9 mouse cellular contexts compared by ENCODE assay signal in genomic region chr8:107031577-107032090, GRCm38 (mm10). TPM values are rescaled to one million over a fixed set of nuclear protein-coding genes. Genes with fewer than 3 reads are reported as not detected.
DNase-seq lines count a peak whose midpoint lies in the region; ATAC-seq and TF ChIP-seq lines count a peak whose summit lies in the region.
"Had no signal": no experiment of that assay in that cellular context is flagged by ENCODE, and none has a peak within 500 bp of the region (broad histone marks: within the 10 kb centered on the region; RNA-seq: fewer than 3 reads in every experiment).

No protein-coding gene starts in this region.

- peak overlapping the region; percentile 87 for H3K9ac ChIP-seq in lung, embryonic 14.5 days
- peak overlapping the region; percentile 90 for H3K9ac ChIP-seq in heart, postnatal 0 days (replicated peaks; ENCODE audit: low read depth, low read length)

- H3K4me2 ChIP-seq in lung, embryonic 14.5 days = peak overlapping the region; percentile 78
- H3K4me2 ChIP-seq in heart, postnatal 0 days (ENCODE audit: low read depth, low read length) = peak overlapping the region; percentile 74

- DNase-seq in lung, embryonic 14.5 days = peak; percentile 45
- DNase-seq in lung, adult 18-20 months = no peak
- DNase-seq in heart, postnatal 0 days (ENCODE audit: low spot score) = no peak
- DNase-seq in ovary, postnatal 10 days (ENCODE audit: low spot score) = no peak
- no peak for DNase-seq in adrenal gland, adult 18-20 months (ENCODE audit: low spot score in 2 of 2)
- DNase-seq in right cerebral cortex, adult 18-20 months = no peak

- H3K9me3 ChIP-seq in lung, embryonic 14.5 days (ENCODE audit: low read depth, low read length) = no peaks in the 10 kb centered on the region
- H3K9me3 ChIP-seq in heart, postnatal 0 days (replicated peaks; ENCODE audit: control insufficient read depth, low read length) = no peaks in the 10 kb centered on the region

- peak overlapping the region; percentile 98 for H3K4me3 ChIP-seq in lung, embryonic 14.5 days (ENCODE audit: low read depth, low read length)
- peak overlapping the region; percentile 74 for H3K4me3 ChIP-seq in bone marrow macrophage, adult 2 months (ENCODE audit: insufficient read depth, low read length)
- H3K4me3 ChIP-seq in heart, postnatal 0 days (ENCODE audit: low read depth, low read length) = peak overlapping the region; percentile 85
- H3K4me3 ChIP-seq in macrophage (ENCODE audit: inconsistent target) = peak overlapping the region; percentile 54

- peaks cover 5% of the 10 kb centered on the region; the same call in 1 of the 2 replicates for H3K4me1 ChIP-seq in lung, embryonic 14.5 days (ENCODE audit: insufficient read depth)
- H3K4me1 ChIP-seq in bone marrow macrophage, adult 2 months (ENCODE audit: control insufficient read depth, insufficient read depth, low read length) = peaks cover 39% of the 10 kb centered on the region
- H3K4me1 ChIP-seq in heart, postnatal 0 days (ENCODE audit: control insufficient read depth, insufficient read depth) = 0 out of 2 replicates have a peak, but pooled peaks cover 13% of the 10 kb centered on the region

- peak overlapping the region; percentile 82 for H3K27ac ChIP-seq in lung, embryonic 14.5 days (ENCODE audit: low read depth)
- peak overlapping the region; percentile 42 for H3K27ac ChIP-seq in bone marrow macrophage, adult 2 months (ENCODE audit: insufficient read depth, low read depth, low read length)
- H3K27ac ChIP-seq in heart, postnatal 0 days (ENCODE audit: low read depth) = peak overlapping the region; percentile 79
- H3K27ac ChIP-seq in macrophage = no peak overlapping the region

- H3K36me3 ChIP-seq in lung, embryonic 14.5 days (ENCODE audit: insufficient read depth) = peaks cover 6% of the 10 kb centered on the region; the same call in 1 of the 2 replicates
- 0 out of 2 replicates have a peak, but pooled peaks cover 7% of the 10 kb centered on the region for H3K36me3 ChIP-seq in heart, postnatal 0 days (replicated peaks; ENCODE audit: control insufficient read depth, insufficient read depth, low read length)
- peaks cover 3% of the 10 kb centered on the region; the same call in 1 of the 2 replicates for H3K36me3 ChIP-seq in macrophage (ENCODE audit: inconsistent target)

- WGBS in lung, embryonic 14.5 days = under 1% methylated on average over 40 of the region's 40 CpGs
- WGBS in heart, postnatal 0 days = 0% methylated on average over 32 of the region's 40 CpGs
- 1% methylated on average over 40 of the region's 40 CpGs for WGBS in macrophage (ENCODE audit: missing documents)

- H3K27me3 ChIP-seq in lung, embryonic 14.5 days (ENCODE audit: insufficient read depth, low read length) = no peaks in the 10 kb centered on the region
- H3K27me3 ChIP-seq in heart, postnatal 0 days (ENCODE audit: control insufficient read depth, insufficient read depth, low read length) = no peaks in the 10 kb centered on the region

- TF ChIP-seq CTCF in lung, embryonic 14.5 days (IDR thresholded peaks at IDR 0.05; ENCODE audit: low read depth) = no peak
- no peak for TF ChIP-seq CTCF in bone marrow macrophage, adult 2 months (IDR thresholded peaks at IDR 0.05; ENCODE audit: low read depth, low read length)
- no peak for TF ChIP-seq CTCF in heart, postnatal 0 days (IDR thresholded peaks at IDR 0.05; ENCODE audit: low read depth)

- TF ChIP-seq POLR2A in bone marrow macrophage, adult 2 months (IDR thresholded peaks at IDR 0.05; ENCODE audit: borderline replicate concordance, low read depth, low read length) = no peak

- TF ChIP-seq EP300 in heart, postnatal 0 days (IDR thresholded peaks at IDR 0.05; ENCODE audit: low read depth) = no peak

- ATAC-seq in lung, embryonic 14.5 days (ENCODE audit: insufficient read depth) = peak; percentile 18; the same call in 1 of the 2 replicates
- ATAC-seq in heart, postnatal 0 days (ENCODE audit: insufficient read depth, low read depth) = no peak; the same call in 1 of the 2 replicates

- peaks cover 44% of the 10 kb centered on the region for H3K79me2 ChIP-seq in macrophage (ENCODE audit: inconsistent target)

RNA-seq across cellular contexts. Expression of gene Vps4a, which starts 0.6 kb away (rescaled TPM):
- 67.8 and 71.4 TPM in 2 replicates for polyA plus RNA-seq in lung, embryonic 14.5 days (2014; fragmentation: Nextera tagmentation; extraction: Ambion mirVana)
- polyA plus RNA-seq in bone marrow macrophage, adult 2 months (2012; ENCODE audit: insufficient read depth, insufficient read length, missing spikeins) = 41.0 and 42.1 TPM in 2 replicates
- 33.9 and 45.5 TPM in 2 replicates for total RNA-seq in heart, postnatal 0 days (2014; rRNA removed; ENCODE audit: low replicate concordance)
- polyA plus RNA-seq in heart, postnatal 0 days (2015; fragmentation: Nextera tagmentation; extraction: Ambion mirVana) = 56.7 and 57.1 TPM in 2 replicates
- 10 to 100 TPM in 25 of 26 experiments, 1 to 10 TPM in 1; 6.7 to 34.9 (median 23.8) TPM for total RNA-seq in macrophage (2018; cell fraction: chromatin; rRNA removed)
- 10 to 100 TPM; 31.0 to 41.8 (median 36.9) TPM for total RNA-seq in macrophage (2018; cell fraction: cytosol; rRNA removed)
- total RNA-seq in macrophage (2018; cell fraction: nucleus; rRNA removed) = 10 to 100 TPM; 11.3 to 36.5 (median 26.8) TPM
- 37.0 to 41.2 TPM (median 40.7 TPM) in 3 replicates for polyA plus RNA-seq in macrophage (2018)
- total RNA-seq in adrenal gland, adult 18-20 months (2021) = 10 to 100 TPM; 77.8 to 82.3 TPM

RNA-seq across cellular contexts. Expression of gene Pdf, which starts 16.8 kb away (rescaled TPM):
- polyA plus RNA-seq in lung, embryonic 14.5 days (2014; fragmentation: Nextera tagmentation; extraction: Ambion mirVana) = 40.8 and 45.6 TPM in 2 replicates
- 1.7 and 2.4 TPM in 2 replicates for polyA plus RNA-seq in bone marrow macrophage, adult 2 months (2012; ENCODE audit: insufficient read depth, insufficient read length, missing spikeins)
- 90.4 and 94.8 TPM in 2 replicates for total RNA-seq in heart, postnatal 0 days (2014; rRNA removed; ENCODE audit: low replicate concordance)
- polyA plus RNA-seq in heart, postnatal 0 days (2015; fragmentation: Nextera tagmentation; extraction: Ambion mirVana) = 55.9 and 59.7 TPM in 2 replicates
- 1 to 10 TPM in 20 of 26 experiments, under 1 TPM in 2, not detected in 4; 0.84 to 4.3 (median 2.1) TPM for total RNA-seq in macrophage (2018; cell fraction: chromatin; rRNA removed)
- total RNA-seq in macrophage (2018; cell fraction: cytosol; rRNA removed) = 10 to 100 TPM in 3 of 26 experiments, 1 to 10 TPM in 23; 3.2 to 11.2 (median 5.9) TPM
- total RNA-seq in macrophage (2018; cell fraction: nucleus; rRNA removed) = 1 to 10 TPM in 22 of 26 experiments, under 1 TPM in 1, not detected in 3; 0.78 to 8.7 (median 2.5) TPM
- 8.2 to 21.8 TPM (median 10.7 TPM) in 3 replicates for polyA plus RNA-seq in macrophage (2018)
- 10 to 100 TPM; 41.8 to 53.9 TPM for total RNA-seq in adrenal gland, adult 18-20 months (2021)

RNA-seq across cellular contexts. Expression of gene Cog8, which starts 24.9 kb away (rescaled TPM):
- polyA plus RNA-seq in lung, embryonic 14.5 days (2014; fragmentation: Nextera tagmentation; extraction: Ambion mirVana) = 37.0 and 40.8 TPM in 2 replicates
- 24.0 and 27.8 TPM in 2 replicates for polyA plus RNA-seq in bone marrow macrophage, adult 2 months (2012; ENCODE audit: insufficient read depth, insufficient read length, missing spikeins)
- total RNA-seq in heart, postnatal 0 days (2014; rRNA removed; ENCODE audit: low replicate concordance) = 35.2 and 39.3 TPM in 2 replicates
- polyA plus RNA-seq in heart, postnatal 0 days (2015; fragmentation: Nextera tagmentation; extraction: Ambion mirVana) = 21.7 and 22.0 TPM in 2 replicates
- 10 to 100 TPM in 22 of 26 experiments, 1 to 10 TPM in 4; 5.5 to 32.1 (median 16.3) TPM for total RNA-seq in macrophage (2018; cell fraction: chromatin; rRNA removed)
- 10 to 100 TPM; 10.7 to 25.2 (median 21.5) TPM for total RNA-seq in macrophage (2018; cell fraction: cytosol; rRNA removed)
- 10 to 100 TPM in 25 of 26 experiments, 1 to 10 TPM in 1; 9.6 to 38.0 (median 19.5) TPM for total RNA-seq in macrophage (2018; cell fraction: nucleus; rRNA removed)
- polyA plus RNA-seq in macrophage (2018) = 19.3 to 23.9 TPM (median 20.0 TPM) in 3 replicates
- total RNA-seq in adrenal gland, adult 18-20 months (2021) = 10 to 100 TPM; 33.2 to 35.3 TPM

RNA-seq across cellular contexts. Expression of gene Nip7, which starts 25.0 kb away (rescaled TPM):
- 101 and 108 TPM in 2 replicates for polyA plus RNA-seq in lung, embryonic 14.5 days (2014; fragmentation: Nextera tagmentation; extraction: Ambion mirVana)
- 23.4 and 31.0 TPM in 2 replicates for polyA plus RNA-seq in bone marrow macrophage, adult 2 months (2012; ENCODE audit: insufficient read depth, insufficient read length, missing spikeins)
- 13.4 and 14.0 TPM in 2 replicates for total RNA-seq in heart, postnatal 0 days (2014; rRNA removed; ENCODE audit: low replicate concordance)
- 33.0 and 34.3 TPM in 2 replicates for polyA plus RNA-seq in heart, postnatal 0 days (2015; fragmentation: Nextera tagmentation; extraction: Ambion mirVana)
- 10 to 100 TPM in 21 of 26 experiments, 1 to 10 TPM in 5; 3.4 to 28.9 (median 14.3) TPM for total RNA-seq in macrophage (2018; cell fraction: chromatin; rRNA removed)
- total RNA-seq in macrophage (2018; cell fraction: cytosol; rRNA removed) = 10 to 100 TPM; 13.6 to 25.8 (median 18.4) TPM
- total RNA-seq in macrophage (2018; cell fraction: nucleus; rRNA removed) = 10 to 100 TPM in 21 of 26 experiments, 1 to 10 TPM in 5; 4.0 to 25.9 (median 13.9) TPM
- 17.4 to 38.4 TPM (median 26.7 TPM) in 3 replicates for polyA plus RNA-seq in macrophage (2018)
- 10 to 100 TPM; 47.5 to 54.1 TPM for total RNA-seq in adrenal gland, adult 18-20 months (2021)

RNA-seq across cellular contexts. Expression of gene Tmed6, which starts 33.8 kb away (rescaled TPM):
- 1.1 and 2.9 TPM in 2 replicates for polyA plus RNA-seq in lung, embryonic 14.5 days (2014; fragmentation: Nextera tagmentation; extraction: Ambion mirVana)
- polyA plus RNA-seq in bone marrow macrophage, adult 2 months (2012; ENCODE audit: insufficient read depth, insufficient read length, missing spikeins) = not detected in 2 replicates
- total RNA-seq in heart, postnatal 0 days (2014; rRNA removed; ENCODE audit: low replicate concordance) = not detected in 2 replicates
- not detected in 2 replicates for polyA plus RNA-seq in heart, postnatal 0 days (2015; fragmentation: Nextera tagmentation; extraction: Ambion mirVana)
- not detected for total RNA-seq in macrophage (2018; cell fraction: chromatin; rRNA removed)
- total RNA-seq in macrophage (2018; cell fraction: cytosol; rRNA removed) = not detected
- total RNA-seq in macrophage (2018; cell fraction: nucleus; rRNA removed) = not detected
- not detected in 3 replicates for polyA plus RNA-seq in macrophage (2018)
- not detected for total RNA-seq in adrenal gland, adult 18-20 months (2021)
- total RNA-seq: gastrocnemius, adult 8-10 months had no signal
